Mouse (Mus musculus) fibroblast of lung, adult 2 months (primary cell): ENCODE measurements around the gene Tef.
A peak's percentile ranks its signal among the peaks of the same experiment; 100 is the strongest.

Experiments
- DNase-seq: peaks from one replicate; pipeline ENCODE4 v3.0.0-alpha.2; 2011; ENCODE audit warnings: low read depth

The Tef gene

GRCm38 (mm10) chr15:81850718-81851117 is 48.5 kb downstream of the Tef start:
- DNase-seq: no peak

GRCm38 (mm10) chr15:81851375-81851774 is 49.2 kb downstream of the Tef start:
- DNase-seq: no peak

- DNase-seq: no peak
Observed at GRCm38 (mm10) chr15:81852411-81853000, 50.3 kb downstream of the Tef start.

GRCm38 (mm10) chr15:81853081-81853480 is 50.9 kb downstream of the Tef start:
- DNase-seq: no peak

GRCm38 (mm10) chr15:81856030-81856790 is 54.0 kb downstream of the Tef start:
- DNase-seq: peak; percentile 85

GRCm38 (mm10) chr15:81856938-81857723 is 54.9 kb downstream of the Tef start:
- no peak for DNase-seq

GRCm38 (mm10) chr15:81857724-81858116 is 55.5 kb downstream of the Tef start:
- no peak for DNase-seq

- DNase-seq: no peak
Observed at GRCm38 (mm10) chr15:81858138-81858516, 55.9 kb downstream of the Tef start.

GRCm38 (mm10) chr15:81858517-81859329 is 56.5 kb downstream of the Tef start, which contains the start of gene Tob2:
Gene Tob2 (minus strand): TSS chr15:81858796.
- no peak for DNase-seq

GRCm38 (mm10) chr15:81859330-81860255 is 57.4 kb downstream of the Tef start:
- peak; percentile 94 for DNase-seq

- DNase-seq: no peak
Observed at GRCm38 (mm10) chr15:81860471-81861135, 58.4 kb downstream of the Tef start.

- DNase-seq: no peak
Observed at GRCm38 (mm10) chr15:81864238-81864637, 62.0 kb downstream of the Tef start.

- DNase-seq: no peak
Observed at GRCm38 (mm10) chr15:81869985-81870384, 67.8 kb downstream of the Tef start.

- DNase-seq: peak; percentile 84
Observed at GRCm38 (mm10) chr15:81871604-81872261, 69.5 kb downstream of the Tef start, which contains the start of gene Phf5a. Gene Phf5a (minus strand): TSS chr15:81871911.

- DNase-seq: peak; percentile 93
Observed at GRCm38 (mm10) chr15:81872262-81873136, 70.3 kb downstream of the Tef start, which contains the start of gene Aco2. Gene Aco2 (plus strand): TSS chr15:81872309.
